Mouse (Mus musculus) 416B (cell line): ENCODE measurements around the gene Polr3h.

Experiments used
- DNase-seq: peaks from one replicate; pipeline ENCODE4 v3.0.0; 2011; ENCODE audit warnings: low read depth

The Polr3h gene

GRCm38 (mm10) chr15:81846755-81847154, 79.3 kb downstream of the Polr3h start:
- no peak for DNase-seq

GRCm38 (mm10) chr15:81845724-81846123, 80.3 kb downstream of the Polr3h start:
- DNase-seq: peak; percentile 82

- no peak for DNase-seq
Observed at GRCm38 (mm10) chr15:81845033-81845625, 80.9 kb downstream of the Polr3h start.

GRCm38 (mm10) chr15:81842275-81842674, 83.8 kb downstream of the Polr3h start:
- DNase-seq: no peak

- no peak for DNase-seq
Observed at GRCm38 (mm10) chr15:81840306-81840705, 85.7 kb downstream of the Polr3h start.

GRCm38 (mm10) chr15:81839634-81840033, 86.4 kb downstream of the Polr3h start:
- DNase-seq: peak; percentile 23

GRCm38 (mm10) chr15:81838554-81839235, 87.3 kb downstream of the Polr3h start:
- no peak for DNase-seq
